Mouse (Mus musculus) yolk sac, embryonic 10.5 days (tissue): ENCODE measurements at regions not wholly inside any gene's neighbourhood (a gene's known extent, or its start where the extent isn't known, plus 50 kb on each side); places are given as distances from the start of the nearest gene placed in this dataset.

Experiments
- DNase-seq: peaks from one replicate; pipeline ENCODE4 v3.0.0-alpha.2; 2017; ENCODE audit warnings: low spot score

DNA sequence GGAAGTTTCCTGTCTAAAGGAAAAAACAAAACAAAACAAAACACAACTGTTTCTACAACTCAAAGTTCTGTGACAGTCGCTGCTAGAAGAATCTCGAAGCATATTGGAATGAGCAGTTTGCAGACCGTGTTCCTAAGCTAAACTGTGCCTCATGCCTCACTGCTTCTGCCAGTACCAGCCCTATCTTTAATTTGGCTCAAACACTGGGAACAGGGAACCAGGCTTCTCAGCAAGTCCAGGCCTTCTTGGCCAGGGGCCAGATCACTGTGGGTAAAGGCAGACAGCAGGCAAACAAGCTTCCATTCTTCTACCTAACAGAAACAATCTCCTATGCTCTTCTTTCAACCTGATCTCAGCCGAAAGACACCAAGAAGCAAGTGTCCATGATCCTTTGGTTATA, 56.5 kb downstream of the Tmsb4x start:
- DNase-seq = no peak

DNA sequence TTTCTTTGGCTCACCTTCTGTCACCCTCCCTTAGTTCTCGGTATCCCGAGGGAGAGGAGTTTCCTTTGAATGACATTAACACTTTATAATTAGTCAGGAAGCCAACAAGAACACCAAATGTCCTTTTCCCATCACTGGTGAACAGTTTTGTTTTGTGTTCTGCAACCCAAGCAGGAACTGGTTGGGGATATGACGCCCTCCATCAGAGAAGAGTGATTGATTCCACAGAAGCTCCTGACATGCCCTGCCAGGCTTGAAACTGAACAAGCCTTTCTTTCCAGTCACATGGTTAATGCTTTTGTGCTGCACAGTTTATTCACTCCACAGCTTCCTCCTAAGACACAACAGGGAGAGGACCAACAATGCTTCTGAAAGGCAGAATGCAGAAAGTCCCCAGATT, 57.8 kb downstream of the Tmsb4x start:
- DNase-seq = no peak

DNA sequence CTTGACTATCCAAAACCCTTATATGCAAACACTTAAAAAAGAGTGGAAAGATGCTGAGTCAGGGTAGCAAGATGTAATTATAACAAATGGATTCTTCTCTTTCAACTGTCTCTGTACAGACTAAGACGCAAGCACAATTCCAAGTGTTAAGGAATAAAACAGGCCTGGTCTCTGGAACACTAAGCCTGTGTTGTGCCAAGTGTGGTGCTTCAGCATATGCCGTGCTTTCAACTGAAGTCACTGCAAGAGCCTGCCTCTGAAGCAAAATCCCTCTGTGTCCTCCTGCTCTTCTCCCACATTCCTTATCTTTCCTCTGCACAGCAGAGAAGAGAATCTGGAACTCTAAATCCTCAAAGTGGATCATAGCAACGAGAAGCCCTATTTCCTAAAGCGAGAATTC, 59.7 kb downstream of the Tmsb4x start:
- DNase-seq = no peak

DNA sequence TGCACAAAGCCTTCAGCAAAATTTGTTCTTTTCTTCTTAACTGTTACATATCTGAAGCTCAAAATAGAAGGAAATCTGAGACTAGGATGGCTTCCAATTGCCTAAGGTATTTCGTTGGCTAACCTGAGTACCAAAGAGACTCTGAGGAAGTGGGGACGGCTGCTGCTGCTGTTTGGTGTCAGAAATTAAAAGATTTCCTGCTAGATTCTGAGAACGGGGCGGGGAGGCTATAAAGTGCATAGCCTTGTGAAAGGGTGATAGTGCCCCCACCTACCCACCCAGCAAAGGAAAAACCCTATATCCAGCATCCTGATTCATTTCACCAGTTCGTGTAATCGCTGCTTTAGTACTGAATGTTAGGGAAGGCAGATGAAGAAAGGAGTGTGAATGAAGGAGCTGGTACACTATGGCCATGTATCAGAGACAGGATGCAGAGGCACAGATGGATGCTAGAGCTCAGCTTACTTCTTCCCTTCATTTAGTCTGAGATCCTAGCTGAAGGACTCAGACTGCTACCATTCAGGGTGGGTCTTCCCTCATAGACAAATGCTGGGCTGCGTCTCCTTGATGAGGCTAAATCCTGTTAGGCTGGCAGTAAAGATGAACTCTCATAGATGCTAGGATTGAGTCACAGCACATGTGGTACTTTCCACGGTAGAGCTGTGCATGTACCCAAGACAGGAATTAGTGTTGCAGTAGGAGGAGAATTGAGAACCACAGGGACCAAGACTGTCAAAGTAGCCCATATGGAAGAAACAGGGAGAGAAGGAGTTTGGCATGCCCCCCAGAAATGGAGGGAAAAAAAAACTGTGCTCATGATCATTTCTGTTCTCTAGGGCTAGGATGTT, 62.4 kb downstream of the Tmsb4x start:
- no peak for DNase-seq

DNA sequence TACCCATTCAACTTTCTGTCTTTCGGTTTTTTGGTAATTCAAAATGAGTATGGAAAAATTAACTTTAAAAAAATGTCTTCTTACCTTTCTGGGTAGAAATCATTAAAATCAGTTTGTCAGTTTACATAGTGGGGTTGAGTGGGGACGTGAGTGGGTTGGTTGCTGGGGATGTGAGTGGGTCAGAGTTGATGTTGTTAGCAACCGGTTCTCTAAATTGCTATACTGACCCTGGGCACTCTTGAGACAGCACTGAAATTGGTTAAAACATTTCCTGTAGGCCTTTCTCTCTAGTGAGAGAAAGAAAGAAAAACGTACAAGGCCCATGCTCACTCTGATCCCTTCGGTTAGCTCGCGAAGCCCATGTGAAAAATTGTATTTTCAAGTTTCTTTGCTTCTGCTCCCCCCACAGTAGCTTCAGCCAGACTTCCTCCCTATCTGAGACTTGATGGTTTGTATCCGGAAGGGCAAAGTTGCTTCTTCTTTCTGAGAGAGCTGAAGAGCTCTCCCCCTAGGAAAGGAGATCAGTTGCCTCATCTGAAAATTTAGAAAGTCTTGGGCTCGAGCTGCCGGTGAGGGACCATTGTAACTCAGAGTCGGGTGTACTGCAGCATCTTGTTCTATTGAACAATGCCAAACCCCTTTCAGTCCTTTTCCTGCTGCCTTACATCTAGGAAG, 63.5 kb downstream of the Tmsb4x start:
- DNase-seq = no peak

DNA sequence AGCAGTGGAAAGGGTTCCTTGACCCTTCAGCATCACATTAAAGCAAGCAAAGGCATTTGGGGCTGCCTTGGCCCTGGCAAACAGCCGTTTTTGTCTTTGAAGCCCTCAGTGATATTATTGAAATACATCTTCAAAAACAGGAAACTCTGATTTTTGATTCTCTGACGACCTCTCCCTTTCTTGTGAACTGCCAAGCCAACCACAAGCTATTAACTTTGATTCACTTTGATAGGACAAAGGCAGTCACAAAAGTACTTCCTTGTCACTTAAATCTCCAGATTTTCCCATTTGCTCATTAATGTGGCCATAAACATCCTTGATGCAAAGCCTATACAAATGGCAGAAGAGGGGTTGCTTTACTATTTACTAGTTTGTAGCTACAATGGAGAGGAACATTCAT, 70.0 kb downstream of the Tmsb4x start:
- DNase-seq = no peak

DNA sequence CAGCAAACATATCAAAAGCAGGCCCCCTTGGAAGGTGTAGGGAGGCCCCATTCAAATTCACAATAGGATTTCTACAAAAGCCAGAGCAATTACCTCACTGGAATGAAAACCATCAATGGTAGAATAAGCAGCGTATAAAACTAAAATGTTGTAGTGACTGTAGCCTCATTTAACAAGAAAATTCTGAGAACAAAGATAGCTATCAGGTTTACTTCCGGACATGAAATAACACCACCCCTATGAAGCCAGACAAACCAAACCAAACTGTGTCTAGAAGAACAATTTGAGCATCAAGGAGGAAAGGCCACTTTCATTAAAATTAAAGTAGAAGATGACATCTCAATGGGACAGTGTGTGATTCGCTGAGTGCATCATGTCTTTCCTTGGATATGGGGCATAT, 74.9 kb downstream of the Tmsb4x start:
- DNase-seq = no peak

DNA sequence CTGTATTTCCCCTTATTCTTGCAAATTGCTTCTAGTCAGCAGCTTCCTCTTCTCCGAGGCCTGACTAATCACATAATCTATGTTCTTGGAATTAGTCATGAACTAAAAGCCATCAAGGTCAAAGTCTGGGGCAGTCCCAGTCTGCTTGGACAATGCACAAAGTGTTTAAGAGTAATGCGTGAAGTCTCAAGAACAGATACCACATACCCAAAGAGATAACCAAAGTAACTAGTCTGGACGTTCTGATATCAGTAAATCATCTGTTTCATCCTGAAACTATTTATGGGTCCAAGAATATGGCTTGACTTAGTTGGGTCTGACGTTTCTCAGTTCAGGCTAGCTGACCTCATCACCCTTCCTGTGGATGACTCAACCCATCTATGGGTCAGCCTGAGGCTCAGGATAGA, 76.1 kb downstream of the Tmsb4x start:
- no peak for DNase-seq

DNA sequence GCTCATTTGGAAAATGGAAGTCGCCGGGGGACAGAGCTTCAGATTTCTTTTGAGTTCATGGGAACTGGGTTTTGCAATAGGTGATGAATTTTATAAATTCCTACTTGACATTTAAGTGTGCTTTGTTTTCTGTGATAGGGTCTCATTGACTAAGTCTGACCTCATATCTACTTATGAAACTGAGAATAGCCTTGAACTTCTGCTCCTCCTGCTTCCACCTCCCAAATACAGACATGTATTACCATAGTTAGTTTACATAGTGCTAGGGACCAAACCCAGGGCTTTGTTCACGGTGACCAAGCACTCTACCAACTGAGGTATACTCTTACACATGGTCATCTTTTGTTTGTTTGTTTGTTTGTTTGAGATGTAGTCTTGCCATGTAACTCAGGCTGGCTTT, 77.8 kb downstream of the Tmsb4x start:
- no peak for DNase-seq

DNA sequence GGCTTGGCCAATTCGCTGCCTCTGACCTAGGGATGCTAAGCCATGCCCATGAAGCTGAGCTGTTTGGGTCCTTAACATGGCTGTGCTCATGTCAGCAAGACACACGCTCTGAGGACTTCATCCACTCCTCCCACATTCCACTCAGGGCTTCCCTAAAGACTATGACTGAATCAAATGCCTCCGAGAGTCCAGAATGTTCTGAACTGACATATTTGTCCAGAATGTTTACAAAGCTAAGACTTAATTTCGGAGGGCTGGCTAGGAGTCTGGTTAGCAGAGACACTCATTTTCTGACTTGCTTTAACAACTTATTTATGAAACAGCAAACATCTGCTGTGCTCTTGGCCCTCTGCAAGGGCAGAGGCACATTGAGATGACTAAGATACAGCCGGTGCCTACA, 78.5 kb downstream of the Tmsb4x start:
- DNase-seq = no peak

DNA sequence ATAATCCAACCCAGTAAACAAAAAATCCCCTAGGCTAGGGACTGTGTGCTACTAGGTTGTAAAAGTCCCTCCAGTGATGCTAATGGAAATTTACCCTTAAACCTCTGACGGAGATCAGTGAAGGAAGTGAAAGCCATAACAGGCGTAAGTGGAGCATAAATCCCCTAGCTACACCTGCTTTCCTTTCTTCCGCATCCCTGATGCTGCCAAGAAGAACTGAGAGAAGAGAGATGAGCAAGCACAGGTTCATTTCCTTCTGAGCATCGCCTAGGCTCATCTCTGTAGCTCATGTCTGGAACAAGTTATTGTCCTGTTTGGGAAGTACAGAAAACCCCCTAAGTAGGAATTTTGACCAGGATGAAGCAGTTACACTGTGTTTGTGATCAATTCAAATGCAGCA, 89.8 kb downstream of the Tmsb4x start:
- no peak for DNase-seq

DNA sequence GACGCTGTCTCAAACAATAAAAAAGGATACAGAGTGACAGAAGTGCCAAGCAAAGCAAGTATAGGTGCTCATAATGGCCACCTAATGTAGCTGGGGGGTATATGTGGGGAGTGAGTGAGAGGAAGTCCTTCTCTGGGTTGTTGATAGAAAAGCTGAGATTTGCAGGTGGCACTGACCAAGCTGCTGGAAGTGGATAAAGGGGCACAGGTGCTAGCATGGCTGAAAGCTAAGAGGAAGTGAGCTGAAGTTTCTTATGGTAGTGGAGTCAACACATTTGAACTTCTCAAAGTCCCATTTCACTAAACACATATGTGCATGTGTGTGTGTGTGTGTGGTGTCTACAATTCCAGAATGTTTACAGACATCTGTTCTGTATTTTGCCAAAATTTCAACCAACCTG, 94.0 kb downstream of the Tmsb4x start:
- DNase-seq = no peak

DNA sequence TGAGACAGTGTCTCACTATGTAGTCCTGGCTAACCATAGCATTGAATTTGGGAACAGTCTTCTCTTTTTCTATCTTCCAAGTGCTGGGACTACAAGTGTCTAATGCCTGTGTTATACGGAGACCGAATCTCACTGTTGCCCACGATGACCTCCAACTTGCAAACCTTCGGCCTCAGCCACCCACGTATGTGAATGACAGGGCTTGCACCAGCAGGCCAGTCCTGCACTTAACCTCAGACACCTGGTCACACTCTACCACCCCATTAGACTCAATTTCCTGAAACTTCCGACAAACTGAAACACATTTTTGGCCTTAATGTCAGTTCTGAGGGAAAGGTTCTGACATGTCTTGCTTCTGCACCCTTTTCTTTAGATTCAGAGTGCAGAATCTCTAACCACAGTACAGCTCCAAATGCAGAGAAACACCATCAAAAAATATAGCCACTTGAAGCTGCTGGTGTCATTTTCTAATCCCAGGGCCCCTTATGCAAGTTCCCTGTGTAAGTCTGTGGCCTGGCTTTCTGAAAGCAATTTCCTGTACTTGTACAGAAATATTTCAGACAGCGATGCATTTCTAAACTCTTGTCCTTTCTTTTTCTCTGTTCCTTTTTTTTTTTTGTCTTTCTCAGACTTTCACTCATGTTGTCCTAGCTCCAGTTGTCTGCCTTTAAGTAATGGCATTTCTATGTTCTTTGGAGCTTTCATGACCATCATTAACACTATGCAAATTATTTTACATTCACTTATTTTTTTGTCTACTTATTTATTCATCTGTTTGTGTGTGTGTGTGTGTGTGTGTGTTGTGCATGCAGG, 97.8 kb downstream of the Tmsb4x start:
- no peak for DNase-seq

DNA sequence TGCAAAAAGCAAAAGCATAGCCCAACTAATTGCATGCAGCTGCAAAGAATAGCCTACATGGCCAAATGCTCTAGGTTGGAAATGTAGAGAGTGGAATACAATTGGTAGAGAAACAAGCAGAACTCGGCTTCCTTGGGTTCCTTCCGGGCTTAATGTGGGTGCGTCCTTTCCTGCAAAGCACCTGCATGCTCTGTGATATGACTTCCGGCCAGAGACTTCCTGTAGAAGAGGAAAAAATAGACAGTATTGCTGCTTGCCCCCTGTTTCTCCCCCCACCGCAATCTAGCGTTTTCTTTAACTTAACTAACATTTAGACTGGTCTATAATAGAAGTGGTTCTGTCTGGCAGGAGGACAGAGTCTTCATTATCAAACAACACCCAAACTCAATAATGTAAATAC, 100.8 kb downstream of the Tmsb4x start:
- no peak for DNase-seq

DNA sequence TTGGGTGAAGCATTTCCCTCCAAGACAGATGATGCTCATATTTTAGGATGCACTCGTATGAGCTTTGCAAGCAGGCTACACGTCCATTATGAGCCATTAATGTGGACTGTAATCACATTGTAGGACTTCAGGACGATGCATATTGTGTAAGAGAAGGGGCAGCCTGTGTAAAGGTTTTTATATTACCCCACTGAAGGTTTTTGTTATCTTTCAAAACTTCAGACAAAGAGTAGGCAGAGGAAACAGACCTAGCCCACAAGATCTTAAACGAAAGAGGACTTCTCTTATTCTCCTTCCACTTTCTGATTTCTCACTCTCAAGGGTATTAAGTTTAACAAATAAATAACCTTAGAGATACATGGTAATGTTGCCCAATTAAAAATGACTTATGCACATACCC, 101.6 kb downstream of the Tmsb4x start:
- no peak for DNase-seq

DNA sequence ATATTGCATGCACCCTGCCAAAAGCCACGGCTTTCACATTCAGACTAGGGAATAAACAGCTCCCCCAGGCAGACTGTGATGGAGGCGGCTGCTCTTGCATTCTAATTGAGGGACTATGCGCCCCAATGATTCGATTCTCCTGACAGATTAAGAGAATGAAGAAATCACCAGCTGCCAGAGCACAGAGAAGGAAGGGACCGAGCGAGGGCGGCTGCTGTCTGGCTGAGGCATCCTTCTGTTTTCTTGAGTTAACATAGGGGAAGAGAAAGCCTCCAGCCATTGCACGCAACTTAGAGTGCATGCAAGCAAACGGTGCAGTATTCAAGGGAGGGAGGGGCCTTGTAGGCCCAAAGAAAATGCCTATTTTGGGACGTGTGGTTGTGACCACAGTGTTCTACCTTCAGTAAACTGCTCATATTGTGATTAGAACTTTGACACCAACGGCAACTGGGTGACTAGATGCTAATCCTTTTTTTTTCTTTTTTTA, 103.1 kb downstream of the Tmsb4x start:
- DNase-seq = no peak

DNA sequence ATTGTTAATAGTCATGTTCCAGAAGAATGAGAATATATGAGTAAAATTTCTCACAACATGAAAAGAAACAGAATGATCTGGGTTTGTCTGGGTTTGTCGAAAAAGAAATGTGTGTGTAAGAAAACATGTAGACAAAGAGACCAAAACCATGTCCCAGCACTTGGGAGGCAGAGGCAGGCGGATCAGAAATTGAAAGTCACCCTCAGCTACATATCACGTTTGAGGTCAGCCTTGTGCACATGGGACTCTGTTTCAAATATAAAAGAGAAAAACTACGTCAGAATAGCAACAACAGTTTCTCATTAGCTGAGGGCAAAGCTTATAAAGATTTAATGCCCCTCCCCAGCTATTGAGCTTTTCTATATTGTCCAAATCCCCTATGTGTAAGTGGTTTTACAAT, 103.8 kb downstream of the Tmsb4x start:
- no peak for DNase-seq

DNA sequence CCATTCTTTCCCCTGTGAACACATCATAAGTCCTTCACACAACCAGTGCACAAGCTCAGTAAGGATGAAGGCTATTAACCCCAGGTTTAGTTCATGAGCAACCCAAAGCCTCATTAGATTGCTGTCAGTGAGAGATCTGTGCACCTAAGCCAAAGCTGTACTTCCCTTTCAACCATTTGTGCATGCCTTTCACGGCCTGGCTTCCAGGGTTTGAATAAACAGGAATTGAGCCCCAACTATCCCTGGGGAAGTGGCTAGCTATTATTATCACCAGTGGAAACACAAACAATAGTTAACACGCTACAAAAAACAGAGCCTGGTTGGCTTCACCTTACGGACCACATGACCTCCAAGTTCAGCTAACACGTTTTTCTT, 104.9 kb downstream of the Tmsb4x start:
- DNase-seq = no peak

DNA sequence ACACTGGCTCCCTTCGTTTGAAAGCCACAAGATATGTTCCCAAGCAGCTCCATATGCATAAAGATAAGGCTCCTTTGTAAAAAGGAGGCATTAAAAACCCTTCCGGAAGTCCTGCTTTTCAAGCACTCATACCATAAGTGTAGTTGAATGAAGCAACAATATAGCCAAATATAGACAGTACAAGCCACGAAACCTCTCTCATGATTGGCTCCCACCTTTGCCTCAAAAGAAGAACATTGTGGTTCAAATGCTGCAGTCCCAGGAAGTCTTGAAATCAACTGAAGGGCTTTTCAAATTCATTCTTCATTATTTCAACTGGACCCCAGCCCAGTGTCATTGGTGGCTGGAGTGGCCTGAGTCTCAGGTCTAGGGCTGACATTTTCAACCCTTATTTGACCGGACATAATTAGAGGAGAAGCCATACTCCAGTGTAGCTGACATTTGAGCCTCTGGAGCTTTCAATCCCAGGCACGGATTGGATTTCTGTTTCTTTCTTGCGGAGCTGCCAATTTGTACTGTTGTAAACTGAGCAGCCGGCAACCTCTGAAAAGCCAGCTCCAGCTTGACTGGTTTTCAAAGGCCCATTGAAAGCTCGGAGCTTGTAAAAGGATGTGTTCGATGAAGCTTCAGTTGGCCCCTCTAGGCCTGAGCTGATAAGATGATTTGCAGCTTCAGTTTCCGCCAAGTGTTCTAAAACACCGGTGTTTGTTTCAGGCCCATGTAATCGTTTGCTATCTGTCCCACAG, 105.4 kb downstream of the Tmsb4x start:
- DNase-seq = no peak

DNA sequence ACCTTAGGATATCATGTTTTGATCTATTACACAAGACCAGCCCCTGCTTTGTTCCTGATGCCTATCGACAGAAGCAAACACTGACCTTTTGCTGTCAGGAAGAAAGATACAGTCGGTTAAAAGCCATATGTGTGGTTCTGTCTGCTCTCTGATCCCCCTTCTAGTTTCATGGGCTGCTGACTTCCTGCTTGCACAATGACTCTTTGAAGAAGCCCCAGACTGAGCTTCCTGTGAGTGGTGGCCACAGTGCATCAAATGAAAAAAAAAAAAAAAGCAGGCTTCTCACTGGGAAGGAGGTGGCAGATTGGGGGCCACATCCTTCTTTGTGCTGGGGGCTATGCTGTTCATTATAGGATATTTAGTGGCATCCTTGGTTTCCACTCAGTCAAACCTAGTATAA, 107.2 kb downstream of the Tmsb4x start:
- DNase-seq = no peak

DNA sequence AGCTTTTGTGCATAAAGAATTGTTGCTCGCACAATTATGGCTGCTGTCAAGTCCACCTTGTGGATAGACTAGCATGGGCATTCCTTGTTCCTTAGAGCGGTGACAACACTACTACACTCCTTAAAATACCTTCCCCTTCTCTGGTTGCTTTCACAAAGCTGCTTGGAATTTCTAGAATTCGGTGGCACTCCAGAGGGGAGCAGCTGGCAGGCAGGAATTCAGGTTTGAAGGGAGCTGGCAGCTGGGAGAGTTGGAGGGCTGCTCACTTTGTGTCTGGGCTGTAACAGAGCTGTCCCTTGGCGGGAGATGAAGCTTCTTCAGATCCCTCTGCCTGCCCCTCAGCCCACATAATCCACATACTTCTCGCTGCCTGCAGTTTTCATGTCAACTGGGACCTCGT, 109.7 kb downstream of the Tmsb4x start:
- DNase-seq = peak; percentile 21

DNA sequence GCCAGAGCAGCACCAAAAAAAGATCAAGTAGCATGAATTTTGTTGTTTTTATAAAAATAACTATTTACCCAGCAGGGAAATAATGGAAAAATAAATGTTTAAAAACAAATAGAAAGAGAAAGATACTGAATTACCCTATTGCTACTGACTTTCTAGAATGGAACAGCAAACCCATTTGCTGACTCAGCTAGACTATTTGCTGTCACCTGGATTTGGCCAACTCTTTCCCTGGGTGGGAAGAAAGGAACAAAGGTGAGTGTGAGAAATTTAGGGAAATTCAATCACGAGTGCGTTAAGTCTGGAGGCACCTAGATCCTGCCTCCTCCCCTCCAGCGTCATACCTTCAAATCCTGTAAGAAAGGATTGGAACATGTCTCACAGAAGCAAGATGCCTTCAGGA, 110.2 kb downstream of the Tmsb4x start:
- no peak for DNase-seq
